Mouse (Mus musculus) myocyte (in vitro differentiated cells): ENCODE data around the gene Mettl21c.

Source experiments
- CEBPB ChIP-seq: IDR thresholded peaks from 2 replicates; pipeline ENCODE4 v1.6.1; 2011; ENCODE audit warnings: mild to moderate bottlenecking, moderate library complexity; ENCODE audit not compliant: poor library complexity, insufficient read depth, severe bottlenecking
- E2F4 ChIP-seq: IDR thresholded peaks from one replicate; pipeline ENCODE4 v1.6.1; 2011; ENCODE audit warnings: mild to moderate bottlenecking, control low read depth, moderate library complexity; ENCODE audit not compliant: insufficient read depth
- MAX ChIP-seq: IDR thresholded peaks from one replicate; pipeline ENCODE4 v1.6.1; 2011; ENCODE audit warnings: low read depth, mild to moderate bottlenecking, control low read depth
- MYOG ChIP-seq, 3 experiments: IDR thresholded peaks; one replicate each; pipeline ENCODE4 v1.6.1; 2011; ENCODE audit warnings: control low read depth in 2 of 3, low read depth in 2 of 3, mild to moderate bottlenecking in 2 of 3; ENCODE audit not compliant: insufficient read length in 2 of 3, control insufficient read depth in 1 of 3, insufficient read depth in 1 of 3
- POLR2A ChIP-seq: IDR thresholded peaks from one replicate; pipeline ENCODE4 v1.6.1; 2011; ENCODE audit warnings: low read depth, mild to moderate bottlenecking, control low read depth, moderate library complexity; ENCODE audit not compliant: insufficient read length
- POLR2AphosphoS2 ChIP-seq: IDR thresholded peaks from one replicate; pipeline ENCODE4 v1.6.1; 2011; ENCODE audit warnings: low read depth, control low read depth; ENCODE audit not compliant: insufficient read length
- REST ChIP-seq: IDR thresholded peaks from one replicate; pipeline ENCODE4 v1.6.1; 2011; ENCODE audit warnings: mild to moderate bottlenecking, control low read depth, moderate library complexity; ENCODE audit not compliant: insufficient read depth, insufficient read length
- SRF ChIP-seq: IDR thresholded peaks from one replicate; pipeline ENCODE4 v1.6.1; 2011; ENCODE audit warnings: low read depth; ENCODE audit not compliant: control insufficient read depth, insufficient read length
- TCF12 ChIP-seq: IDR thresholded peaks from one replicate; pipeline ENCODE4 v1.6.1; 2011; ENCODE audit warnings: mild to moderate bottlenecking, control low read depth; ENCODE audit not compliant: poor library complexity, insufficient read depth, severe bottlenecking
- TCF3 ChIP-seq: IDR thresholded peaks from one replicate; pipeline ENCODE4 v1.6.1; 2011; ENCODE audit warnings: low read depth, control low read depth; ENCODE audit not compliant: insufficient read length
- USF1 ChIP-seq: IDR thresholded peaks from one replicate; pipeline ENCODE4 v1.6.1; 2011; ENCODE audit warnings: low read depth, mild to moderate bottlenecking, control low read depth, moderate library complexity

- no peak for TF ChIP-seq USF1
- no peak for TF ChIP-seq MYOG (IDR thresholded peaks at IDR 0.05; ENCODE audit: control insufficient read depth in 1 of 3, insufficient read depth in 1 of 3, insufficient read length in 2 of 3, low read depth in 2 of 3)
- no peak for TF ChIP-seq POLR2A
- TF ChIP-seq REST, result no peak
- no peak for TF ChIP-seq E2F4
- no peak for TF ChIP-seq POLR2AphosphoS2
- TF ChIP-seq MAX, result no peak
- no peak for TF ChIP-seq TCF12
- no peak for TF ChIP-seq CEBPB
- no peak for TF ChIP-seq SRF
- no peak for TF ChIP-seq TCF3
These were observed 44.8 kb upstream of the Mettl21c start for GRCm38 (mm10) chr1:44064625-44065024.
